Mouse (Mus musculus) right cerebral cortex, postnatal 14 days (tissue): ENCODE results near the gene Hap1.
A peak's percentile ranks its signal among the peaks of the same experiment; 100 is the strongest.

Experiments used
- DNase-seq: peaks from one replicate; pipeline ENCODE4 v3.0.0; 2022

Gene Hap1

DNA sequence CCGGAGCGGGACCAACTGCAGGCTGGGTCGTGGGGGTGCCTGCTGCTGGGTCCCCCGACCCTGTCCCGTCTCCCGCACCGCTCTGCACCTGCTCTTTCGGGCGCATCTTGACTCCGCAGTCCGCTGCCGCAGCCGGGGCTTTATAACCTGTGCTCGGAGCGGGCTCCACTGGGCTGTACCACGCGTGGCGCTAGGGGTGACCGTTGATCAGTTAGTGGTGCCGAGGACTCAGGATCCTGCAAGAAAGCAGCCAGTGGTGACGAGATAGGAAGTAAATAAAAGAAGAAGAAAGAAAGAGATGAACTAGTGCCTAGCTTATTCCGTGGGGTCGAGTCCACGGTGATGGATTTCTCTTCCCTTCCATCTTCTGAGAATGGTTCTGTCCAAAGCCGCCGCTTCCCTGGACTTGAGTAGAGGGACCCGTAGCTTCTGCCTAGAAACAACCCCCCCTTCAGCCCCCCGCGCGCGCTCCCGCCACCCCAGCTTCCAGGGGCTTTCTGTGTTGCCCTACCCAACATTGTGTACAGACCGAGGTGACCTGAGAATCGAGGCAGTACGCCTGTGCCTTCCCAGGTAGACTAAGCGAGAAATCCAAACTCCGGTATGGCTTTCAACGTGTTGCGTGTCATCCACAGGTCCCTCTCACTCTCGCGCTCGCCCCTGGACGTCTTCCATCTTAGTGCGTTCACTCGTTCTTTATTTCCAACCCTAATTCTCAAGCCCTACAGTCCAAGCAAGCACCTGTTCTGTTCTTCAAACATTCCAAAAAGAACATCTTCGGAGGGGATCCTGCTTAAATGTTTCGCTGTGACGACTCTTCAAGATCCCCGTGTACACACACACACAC is at the start of gene Hap1:
Hap1 (minus strand) TSS at position 157 of the 847 bp plus-strand sequence.
- peak; percentile 76 for DNase-seq

DNA sequence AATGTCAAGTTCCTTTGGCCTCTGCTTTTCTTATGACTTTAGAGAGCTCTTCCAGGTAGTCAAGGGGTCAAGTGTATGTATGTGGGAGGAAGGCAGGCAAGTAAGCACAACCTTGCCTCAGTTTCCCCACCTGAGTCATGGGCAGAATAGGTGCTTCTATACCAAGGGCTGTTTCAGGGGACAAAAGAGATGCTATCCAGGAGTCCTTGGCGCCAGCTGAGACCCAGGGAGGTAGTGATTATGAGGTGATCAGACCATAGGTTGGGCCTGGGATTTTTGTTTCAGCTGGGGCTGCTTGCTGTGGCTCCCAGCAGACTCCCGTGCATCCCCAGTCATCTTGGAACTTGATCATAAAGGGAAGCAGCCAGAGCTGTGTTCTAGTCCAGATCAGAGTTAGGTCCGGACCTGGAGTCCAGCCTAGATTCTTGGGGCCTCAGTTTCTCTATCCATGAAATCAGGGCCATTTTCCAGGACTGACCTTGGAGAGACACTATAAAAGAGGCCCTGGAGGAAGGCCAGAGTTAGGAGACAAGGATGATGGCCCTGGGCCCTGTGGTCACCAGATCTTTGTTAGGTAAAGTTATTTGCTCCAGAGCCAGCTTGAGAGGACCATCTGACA is 48.6 kb upstream of the Hap1 start:
- DNase-seq: no peak

DNA sequence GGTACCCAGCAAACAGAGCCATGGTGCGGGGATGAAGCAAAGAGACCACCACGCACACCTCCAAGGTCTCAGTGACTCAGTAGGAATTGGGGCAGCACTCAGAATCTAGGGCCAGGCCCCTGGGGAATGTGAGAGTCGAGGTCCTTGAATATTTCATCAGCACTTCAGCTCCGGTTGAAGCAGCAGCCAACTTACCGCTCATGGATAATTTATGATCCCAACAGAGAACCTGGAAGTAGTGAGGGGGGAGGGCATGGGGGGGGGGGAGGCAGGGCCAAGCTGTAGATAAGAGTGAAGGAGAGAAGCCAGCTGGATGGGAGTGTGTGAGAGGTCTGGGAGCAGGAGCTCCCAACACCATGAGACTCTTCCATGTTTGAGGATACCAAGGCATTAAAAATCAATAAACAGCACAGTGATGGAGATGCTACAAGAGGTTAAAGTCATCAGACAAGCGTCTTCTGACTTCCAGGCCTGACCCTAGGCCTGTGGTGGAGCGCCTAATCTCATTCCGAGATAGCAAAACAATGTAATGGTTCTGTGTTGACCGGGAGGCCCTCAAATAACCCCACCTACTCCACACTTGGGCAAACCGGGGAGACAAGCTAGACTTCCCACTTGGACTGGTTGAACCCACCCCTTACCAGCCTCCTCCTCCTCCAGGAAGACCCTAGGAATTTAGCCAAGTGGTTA is 47.7 kb upstream of the Hap1 start:
- DNase-seq: no peak

DNA sequence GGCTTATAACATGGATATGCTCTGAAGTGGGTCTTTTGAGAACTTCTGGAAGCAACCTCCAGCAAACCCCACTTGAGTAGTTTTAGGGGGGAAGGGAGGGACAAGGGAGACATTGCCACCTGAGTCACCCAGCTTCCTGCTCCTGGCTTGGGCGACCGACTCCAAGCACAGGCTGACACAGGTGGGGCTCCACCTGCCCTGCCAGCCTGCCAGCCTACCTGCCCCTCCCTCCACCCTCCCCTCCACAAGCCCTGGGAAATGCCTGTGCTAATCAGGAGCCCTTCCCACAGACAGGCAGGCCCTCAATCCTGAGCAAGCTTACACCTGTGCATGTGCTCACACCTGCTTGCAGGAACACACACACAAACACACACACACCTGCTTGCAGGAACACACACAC is 46.8 kb upstream of the Hap1 start:
- DNase-seq: no peak

DNA sequence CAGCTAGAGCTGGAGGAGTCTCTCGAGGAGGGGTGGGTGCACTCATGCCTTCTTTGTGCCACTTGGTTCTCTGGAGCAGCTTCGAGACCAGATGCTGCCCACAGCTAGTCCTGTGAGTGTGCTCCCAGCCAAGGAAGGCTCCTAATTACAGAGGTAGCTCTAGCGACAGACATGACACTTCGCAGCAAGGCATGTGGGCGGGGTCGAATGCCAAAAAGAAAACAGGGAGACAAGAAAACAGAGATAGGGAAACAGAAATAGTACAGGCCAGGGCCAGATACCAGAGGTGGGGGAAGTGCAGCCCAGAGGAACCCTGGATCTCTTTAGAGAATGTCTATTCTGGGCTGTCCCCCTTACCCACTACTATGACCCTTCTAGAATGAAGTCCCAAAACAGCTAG is 46.3 kb upstream of the Hap1 start:
- DNase-seq: no peak

DNA sequence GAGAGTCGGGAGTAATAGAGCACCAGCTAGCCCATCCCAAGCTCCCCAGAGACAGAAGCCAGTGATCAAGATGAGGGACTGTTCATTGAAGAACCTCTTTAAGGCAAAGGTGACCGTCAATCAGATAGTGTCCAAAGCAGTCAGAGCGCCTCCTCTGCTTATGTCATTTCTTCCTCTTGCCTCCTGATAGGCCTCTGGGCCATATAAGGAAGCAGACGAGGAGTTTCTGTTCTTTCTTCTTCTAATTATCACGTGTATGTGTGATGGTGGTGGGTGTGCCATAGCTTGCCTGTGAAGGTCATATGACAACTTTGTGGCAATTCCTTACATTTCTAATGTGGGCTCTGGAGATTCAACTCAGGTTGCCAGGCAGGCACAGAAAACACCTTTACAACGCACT is 44.9 kb upstream of the Hap1 start:
- DNase-seq: no peak

DNA sequence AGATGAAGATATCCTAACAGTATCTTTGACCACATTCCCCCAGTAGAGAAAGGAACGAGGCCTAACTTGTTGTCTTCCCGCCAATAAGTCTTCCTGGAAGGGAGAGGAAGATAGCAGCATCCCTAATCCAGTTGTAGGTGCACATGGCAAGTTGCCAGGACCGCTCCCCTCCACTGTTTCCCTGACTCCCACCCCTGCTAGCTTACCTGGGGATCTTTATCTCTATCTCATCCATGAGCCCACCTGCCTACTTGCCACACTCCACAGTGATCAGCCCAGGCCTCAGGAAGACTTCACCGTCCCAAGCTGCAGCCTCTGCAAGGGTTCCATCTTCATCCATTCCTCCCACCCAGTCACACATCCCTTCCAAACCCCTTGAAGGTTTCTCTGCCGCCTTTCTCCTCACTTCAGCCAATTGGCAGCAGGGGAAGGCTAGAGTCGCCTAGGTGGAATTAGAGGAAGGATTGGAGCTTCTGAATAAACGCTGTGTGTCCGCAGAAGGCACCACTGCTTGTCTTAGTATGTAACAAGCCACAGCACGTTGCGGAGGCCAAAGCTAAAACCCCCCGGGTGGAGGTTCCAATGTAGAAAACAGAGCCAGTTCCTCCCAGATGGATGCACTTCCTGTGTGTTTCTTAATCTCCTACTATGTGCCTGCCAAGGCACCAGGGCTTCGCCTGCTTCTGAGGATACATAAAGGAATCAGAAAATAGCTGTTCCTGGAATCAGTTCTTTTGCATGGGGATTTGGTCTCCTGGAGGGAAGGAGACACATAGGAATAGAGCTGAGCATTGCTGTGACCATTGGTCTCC is 44.0 kb upstream of the Hap1 start:
- DNase-seq: no peak

DNA sequence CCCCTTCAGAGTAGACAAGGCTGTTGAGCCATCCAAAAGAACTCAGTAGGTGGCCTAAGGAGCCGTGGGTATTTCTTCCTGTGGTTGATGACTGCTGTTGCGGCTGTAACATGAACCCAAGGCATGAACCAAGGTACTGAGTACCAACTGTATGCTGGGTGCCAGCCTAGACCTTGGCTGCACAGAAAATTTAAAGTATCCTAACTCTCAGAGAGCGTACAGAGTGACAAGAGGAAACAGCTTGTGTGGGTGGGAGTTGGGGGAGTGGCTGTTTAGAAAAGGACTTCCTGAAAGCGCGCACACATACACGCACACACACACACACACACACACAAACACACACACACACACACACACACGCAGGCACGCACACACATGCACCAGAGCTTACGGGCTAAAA is 43.4 kb upstream of the Hap1 start:
- no peak for DNase-seq

DNA sequence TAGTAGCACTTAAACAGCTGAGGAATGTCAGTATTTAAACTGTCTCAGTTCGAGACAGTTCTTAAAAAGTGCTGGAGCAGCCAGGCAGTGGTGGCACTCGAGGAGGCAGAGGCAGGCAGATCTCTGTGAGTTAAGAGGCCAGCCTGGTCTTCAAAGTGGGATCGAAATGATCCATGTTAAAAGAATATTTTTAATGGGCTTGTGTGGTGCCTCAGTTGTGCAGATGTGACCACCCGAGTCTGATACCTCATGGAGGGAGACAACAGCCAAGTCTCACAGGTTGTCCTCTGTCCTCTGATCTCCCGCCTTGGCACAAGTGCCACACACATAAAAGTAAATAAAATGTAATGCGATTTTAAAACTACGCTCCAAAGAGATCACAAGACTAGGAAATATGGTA is 42.6 kb upstream of the Hap1 start:
- DNase-seq: no peak

DNA sequence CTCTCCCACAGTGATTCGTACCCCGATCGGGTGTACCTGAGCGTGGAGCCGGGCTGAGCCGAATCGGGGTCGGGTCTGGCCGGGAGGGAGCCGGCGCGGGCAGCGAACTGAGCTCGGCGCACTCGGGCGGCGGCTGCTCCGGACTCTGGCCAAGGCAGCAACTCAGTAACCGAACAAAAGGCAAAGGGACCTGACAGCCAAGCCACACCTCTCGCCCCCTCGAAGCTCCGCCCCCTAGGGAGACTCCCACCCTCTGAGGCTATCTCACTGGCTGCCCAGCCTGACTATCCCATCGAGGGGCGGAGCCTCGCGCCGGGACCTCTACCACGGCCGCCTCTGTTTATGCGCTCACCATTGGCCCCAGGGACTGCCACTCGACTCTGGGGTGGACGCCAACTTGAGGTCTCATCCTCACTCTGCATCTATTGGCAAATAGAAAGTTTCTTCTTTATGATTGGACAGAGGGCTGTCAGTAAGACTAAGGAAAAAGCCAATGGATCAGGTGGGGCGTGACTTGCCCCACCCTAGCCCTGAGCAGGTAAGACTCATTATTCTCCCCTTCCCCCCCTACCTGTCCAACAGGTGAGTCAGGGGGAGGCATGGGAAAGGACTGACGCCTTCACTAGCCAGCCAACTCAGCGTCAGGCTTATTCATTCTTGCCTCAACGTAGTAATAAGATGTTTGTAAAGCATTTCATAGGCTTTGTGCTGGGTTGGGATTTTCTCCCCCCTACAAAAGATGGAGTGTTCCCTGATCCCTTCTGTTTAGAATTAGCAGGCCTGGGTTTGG is 41.9 kb upstream of the Hap1 start, which contains the start of gene Jup:
Jup (minus strand) TSS at position 164 of the 790 bp plus-strand sequence.
- peak; percentile 100 for DNase-seq

DNA sequence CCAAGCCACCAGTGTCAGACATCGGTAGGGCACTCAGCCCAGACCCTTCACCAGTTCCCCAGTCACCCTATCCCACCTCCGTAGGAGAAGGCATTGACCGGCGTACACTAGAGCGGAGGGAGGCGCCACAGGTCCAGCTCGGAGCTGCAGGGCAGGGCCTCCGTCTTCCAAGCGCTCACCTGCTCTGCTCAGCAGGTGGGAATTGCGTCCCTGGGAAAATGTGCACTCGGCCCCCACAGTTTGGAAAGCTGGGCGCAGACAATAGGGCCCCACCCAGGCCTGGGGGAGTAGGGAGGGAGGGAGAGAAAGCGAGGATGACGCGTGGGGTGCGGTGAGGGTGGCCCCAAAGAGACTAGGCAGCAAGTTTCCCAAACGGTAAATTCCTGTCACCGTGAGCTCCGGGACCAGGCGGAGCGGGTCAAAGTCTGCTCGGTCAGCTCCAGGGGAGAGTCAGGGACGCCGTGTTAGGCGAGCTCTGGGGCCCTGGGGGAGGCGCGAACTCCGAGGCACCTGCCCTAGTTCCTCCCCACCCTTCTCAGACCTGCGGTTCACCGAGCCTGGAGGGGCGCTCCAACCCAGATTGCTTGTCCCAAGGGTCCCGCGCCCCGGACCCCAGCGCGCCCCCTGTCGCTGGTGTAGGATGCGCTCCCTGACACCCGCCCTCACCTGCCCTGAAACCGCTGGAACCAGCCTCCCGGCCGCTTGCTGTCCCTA is 41.1 kb upstream of the Hap1 start:
- no peak for DNase-seq

DNA sequence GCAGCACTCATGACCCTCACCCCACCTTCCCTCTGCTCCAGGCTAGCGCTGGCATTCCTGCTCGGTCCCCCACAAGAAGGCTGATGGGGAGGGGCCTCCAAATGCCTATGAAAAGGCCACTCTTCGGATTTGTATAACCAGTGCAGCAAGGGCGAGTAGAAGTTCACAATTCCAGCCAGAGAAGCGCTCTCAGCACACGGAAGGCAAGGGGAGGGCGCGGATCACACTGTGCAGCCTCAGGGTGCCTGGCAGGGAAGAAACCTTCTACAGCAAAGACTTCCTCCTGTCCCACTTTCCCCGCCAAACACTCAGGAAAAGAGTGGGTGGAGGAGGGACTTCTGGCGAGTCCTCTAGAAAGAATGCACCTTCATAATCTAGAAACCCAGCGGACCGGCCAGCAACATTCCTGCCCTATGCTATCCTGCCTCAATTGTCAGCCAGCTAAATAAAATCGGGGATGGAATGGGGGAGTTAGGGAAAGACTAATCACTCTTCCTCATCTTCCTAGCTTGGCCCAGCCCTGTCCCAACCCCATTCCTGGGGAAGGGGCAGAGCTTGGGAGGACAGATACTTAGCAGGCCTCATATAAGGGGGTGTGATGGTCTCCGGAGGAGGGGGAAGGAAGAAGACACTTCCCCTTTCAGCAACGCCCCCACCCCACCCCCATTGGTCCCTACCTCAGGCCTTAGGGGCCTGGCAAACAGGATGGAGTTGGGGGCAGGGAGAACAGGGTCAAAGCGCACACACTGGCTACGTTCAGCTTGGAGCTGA is 40.1 kb upstream of the Hap1 start:
- DNase-seq: no peak

DNA sequence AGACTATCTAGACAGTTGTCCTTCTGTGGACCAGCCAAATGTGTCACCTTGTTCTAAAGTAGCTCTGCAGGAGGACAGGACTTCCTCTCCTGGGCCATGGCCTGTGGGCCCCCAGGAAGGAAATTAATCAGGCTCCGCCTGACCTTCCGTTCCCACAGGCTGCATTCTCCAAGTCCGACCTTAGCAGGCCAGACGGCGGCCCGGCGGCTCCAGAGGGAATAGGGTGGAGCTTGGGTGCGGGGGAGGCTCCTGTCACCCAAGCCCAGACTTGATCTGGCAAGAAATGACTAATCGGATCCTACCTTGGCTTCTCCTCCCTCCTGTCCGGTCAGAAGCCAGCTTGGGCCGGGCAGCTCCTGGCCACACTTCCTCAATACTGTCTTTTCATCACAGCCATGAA is 39.3 kb upstream of the Hap1 start:
- no peak for DNase-seq

DNA sequence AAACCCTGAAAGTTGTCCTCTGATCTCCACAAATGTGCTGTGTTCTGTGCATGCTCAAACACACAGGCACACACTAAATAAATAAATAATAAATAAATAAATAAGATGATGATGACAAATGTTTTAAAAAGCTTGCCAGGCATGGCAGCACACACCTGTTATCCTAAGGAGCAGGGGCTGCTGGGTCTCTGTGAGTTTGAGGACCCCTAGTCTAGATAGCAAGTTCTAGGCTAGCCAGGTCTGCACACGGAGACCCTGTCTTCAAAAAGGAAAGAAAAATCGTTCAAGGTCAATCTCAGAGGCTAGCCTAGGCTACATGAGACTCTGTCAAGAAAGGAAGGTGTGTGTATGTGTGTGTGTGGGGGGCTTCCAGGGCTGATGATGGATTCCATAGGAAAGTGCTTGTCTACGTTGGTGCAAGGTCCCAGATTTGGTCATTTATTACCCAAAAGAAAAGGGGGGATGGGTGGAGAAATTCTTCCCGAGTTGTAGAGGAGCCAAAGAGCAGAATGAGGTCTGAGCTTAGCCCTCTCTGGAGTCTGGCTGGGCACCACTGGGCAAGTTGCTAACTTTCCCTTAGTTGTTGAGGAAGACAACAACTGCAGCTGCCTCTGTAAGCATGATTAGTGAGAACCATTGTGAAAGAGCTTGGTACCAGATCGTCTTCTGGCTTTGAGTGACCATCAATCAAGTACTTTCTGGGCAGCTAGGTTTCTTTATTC is 38.6 kb upstream of the Hap1 start:
- no peak for DNase-seq

DNA sequence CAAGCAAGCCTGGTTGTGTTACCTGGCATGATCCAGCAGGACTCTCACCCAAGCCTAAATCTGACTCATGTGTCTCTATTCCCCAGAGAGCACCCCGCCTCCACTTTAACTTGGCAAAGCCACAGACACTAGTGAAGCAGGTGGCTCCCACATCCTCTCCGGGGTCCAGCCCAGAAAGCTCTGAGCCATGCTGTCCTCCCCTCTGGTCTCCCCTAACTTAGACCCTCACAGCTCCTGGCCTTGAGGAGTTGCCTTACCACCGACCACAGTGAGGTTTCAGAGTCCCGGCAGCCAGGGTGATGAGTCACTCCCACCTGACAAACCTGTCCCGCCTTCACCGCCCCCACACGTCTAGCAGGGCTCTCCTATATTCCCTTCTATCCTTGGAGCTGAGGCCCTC is 37.8 kb upstream of the Hap1 start:
- DNase-seq: no peak

DNA sequence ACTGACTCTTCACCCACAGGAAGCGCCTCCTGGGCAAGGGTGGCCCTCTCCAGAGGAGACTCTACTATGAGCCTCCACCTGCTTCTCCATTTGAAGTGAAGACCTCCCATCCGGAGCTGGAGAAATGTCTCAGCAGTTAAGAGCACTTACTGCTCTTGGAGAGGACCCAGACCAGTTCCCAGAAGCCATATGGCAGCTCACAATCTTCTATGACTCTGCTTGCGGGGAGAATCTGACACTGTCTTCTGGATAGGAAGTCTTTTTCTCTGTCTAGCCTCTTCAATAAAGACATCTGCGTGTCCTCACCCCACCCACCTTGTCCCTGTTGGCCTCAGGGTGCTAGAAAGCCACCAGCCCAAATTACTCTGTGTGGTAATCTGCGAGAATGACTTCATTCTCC is 37.0 kb upstream of the Hap1 start:
- DNase-seq: no peak

DNA sequence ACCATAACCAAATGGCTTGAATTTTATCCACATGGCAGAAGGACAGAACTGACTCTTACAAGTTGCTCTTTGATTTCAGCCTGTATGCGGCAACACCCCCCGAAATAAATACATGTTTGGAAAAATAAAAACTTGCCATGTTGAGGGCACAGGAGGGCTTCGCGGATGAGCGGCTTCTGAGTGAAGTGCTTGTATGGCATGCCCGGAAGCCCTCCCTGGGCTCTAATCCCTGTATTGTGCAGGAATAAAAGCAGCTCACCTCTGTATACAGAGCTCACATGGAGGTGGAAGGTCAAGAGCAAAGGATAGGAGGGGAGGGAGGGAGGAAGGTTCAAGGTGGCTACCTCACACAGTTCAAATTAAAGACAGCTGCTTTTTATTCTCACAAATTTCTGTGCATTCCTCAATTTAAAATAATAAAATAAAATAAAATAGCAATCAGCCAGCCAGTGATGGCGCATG is 36.0 kb upstream of the Hap1 start:
- DNase-seq: no peak

DNA sequence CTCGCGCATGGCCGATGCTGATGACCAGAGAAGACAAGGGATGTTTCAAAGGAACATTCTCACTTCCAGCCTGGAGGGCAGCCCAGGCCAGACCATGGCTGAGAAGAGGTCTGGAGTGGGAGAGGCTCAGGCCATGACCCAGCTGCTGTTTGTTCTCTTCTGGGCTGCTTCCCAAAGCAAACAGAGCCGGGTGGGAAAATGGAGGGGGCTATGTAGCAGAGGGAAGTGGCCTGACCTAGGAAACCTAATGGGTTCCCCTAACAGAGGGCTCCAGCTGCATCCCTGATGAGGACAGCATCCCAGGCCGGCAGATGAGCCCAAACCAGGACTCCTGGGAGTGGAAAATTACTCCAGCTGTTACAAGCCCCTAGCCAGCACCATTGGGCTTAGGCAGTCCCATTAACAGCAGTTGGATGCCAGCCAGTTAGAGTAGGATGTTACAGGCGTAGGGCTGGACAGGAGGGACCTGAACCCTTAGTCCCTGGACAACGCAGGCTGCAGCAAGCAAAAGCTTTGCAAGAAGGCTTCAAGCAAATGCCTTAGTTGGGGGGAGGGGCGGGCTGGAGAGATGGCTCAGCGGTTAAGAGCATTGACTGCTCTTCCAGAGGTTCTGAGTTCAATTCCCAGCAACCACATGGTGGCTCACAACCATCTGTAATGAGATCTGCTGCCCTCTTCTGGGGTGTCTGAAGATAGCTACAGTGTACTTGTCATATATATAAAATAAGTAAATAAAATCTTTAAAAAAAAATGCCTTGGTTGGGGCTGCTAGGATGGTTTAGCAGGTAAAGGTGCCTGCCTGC is 35.4 kb upstream of the Hap1 start:
- no peak for DNase-seq

DNA sequence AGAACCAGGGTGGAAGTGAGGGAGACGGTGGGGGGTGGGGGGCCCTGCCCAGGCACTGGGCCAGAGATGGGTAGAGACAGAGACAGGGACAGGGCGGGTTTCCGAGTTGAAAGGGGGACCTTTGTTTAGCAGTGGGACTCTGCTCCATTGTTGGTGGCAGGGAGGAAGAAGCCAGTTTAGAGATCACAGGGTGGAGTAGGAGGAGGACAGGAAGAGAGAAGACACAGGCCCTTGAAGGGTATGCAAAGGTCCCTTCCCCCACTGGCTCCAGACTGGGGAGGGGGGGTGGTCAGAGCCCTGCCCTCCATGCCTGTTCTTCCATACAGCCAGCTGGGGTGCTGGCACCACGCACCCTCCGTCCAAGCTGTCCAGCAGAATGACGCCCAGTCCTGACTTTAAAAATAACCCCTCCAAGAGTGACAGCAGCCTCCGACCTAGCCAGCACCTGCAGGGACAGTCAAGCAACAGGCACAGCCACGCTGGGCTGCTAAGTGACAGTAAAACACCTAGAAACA is 34.1 kb upstream of the Hap1 start:
- no peak for DNase-seq
